Mouse (Mus musculus) kidney, postnatal 0 days (tissue): ENCODE data around the gene Blm. TPM values are rescaled to one million over a fixed set of nuclear protein-coding genes. Genes with fewer than 3 reads are reported as not detected.

Source experiments
- ATAC-seq: fragments of 200-750 bp; cut with Nextera tagmentation; replicated peaks from 2 replicates; pipeline ENCODE4 v1.8.0; 2017; ENCODE audit warnings: low read depth, moderate number of reproducible peaks, moderate TSS enrichment, moderate library complexity; ENCODE audit not compliant: low FRiP score
- DNase-seq: peaks from one replicate; pipeline ENCODE4 v3.0.0-alpha.2; 2016; ENCODE audit warnings: low spot score
- H3K27ac ChIP-seq: fragments of 300-500 bp; sonication (generic); 2 replicates; pipeline ENCODE4 v1.5.1; 2014; ENCODE audit warnings: mild to moderate bottlenecking
- H3K27me3 ChIP-seq: fragments of 300-500 bp; sonication (generic); 2 replicates; pipeline ENCODE4 v1.6.1; 2014; ENCODE audit warnings: low read length, mixed read lengths; ENCODE audit not compliant: insufficient read depth
- H3K36me3 ChIP-seq: fragments of 300-500 bp; sonication (generic); 2 replicates; pipeline ENCODE4 v1.6.1; 2014; ENCODE audit warnings: low read length, mixed read lengths; ENCODE audit not compliant: insufficient read depth
- H3K4me1 ChIP-seq: fragments of 300-500 bp; sonication (generic); replicated peaks from 2 replicates; pipeline ENCODE4 v1.6.1; 2014; ENCODE audit warnings: antibody characterized with exemption, low read length, mixed read lengths; ENCODE audit not compliant: insufficient read depth
- H3K4me2 ChIP-seq: fragments of 300-500 bp; sonication (generic); 2 replicates; pipeline ENCODE4 v1.6.1; 2014; ENCODE audit warnings: mild to moderate bottlenecking, low read length, moderate library complexity, mixed read lengths
- H3K4me3 ChIP-seq: fragments of 300-500 bp; sonication (generic); replicated peaks from 2 replicates; pipeline ENCODE4 v1.5.1; 2014; ENCODE audit warnings: low read depth, low read length
- H3K9ac ChIP-seq: fragments of 300-500 bp; sonication (generic); 2 replicates; pipeline ENCODE4 v1.6.1; 2014; ENCODE audit warnings: low read depth, low read length
- H3K9me3 ChIP-seq: fragments of 300-500 bp; sonication (generic); replicated peaks from 2 replicates; pipeline ENCODE4 v1.6.1; 2016; ENCODE audit warnings: low read length, inconsistent platforms, mixed read lengths
- CTCF ChIP-seq: IDR thresholded peaks from 2 replicates; pipeline ENCODE4 v1.5.1; 2016; ENCODE audit warnings: antibody characterized with exemption, low read depth, mild to moderate bottlenecking, moderate library complexity
- WGBS: fragments of 180-500 bp; shearing (Covaris S2); extraction: QIAGEN DNeasy Blood & Tissue Kit; methylation state at CpG from one replicate; pipeline ENCODE4 v1.1.7; 2014; 5-methylcytosine and 5-hydroxymethylcytosine counted together
- polyA plus RNA-seq: library from polyadenylated mRNA; unstranded; fragments of >200 nt; fragmentation: Nextera tagmentation; extraction: Ambion mirVana; gene quantifications from 2 replicates; pipeline ENCODE4 v1.2.1, GENCODE M21; 2015

The Blm gene
- polyA plus RNA-seq, 1 experiment from 2014 or later: 6.7 TPM

DNA sequence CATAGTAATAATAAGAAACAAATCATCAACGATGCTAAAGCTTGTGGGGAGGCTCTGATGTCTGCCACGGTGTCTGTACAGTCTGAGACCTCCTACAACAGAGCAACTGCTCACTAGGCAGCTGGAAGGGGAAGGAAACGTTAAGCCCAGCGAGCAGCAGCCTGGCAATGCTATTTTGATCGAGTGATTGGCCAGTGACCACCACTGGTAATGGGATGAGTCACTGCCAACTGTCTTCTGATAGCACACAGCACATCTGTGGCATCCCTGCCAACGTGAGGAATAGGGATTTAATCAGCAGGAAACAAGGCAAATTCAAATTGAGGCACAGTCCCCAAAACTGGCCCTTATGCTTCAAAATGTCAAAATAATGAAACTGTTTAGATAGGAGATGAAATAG is 39.7 kb downstream of the Blm start:
- Histone ChIP-seq H3K4me2 (no peak overlapping the region), H3K27ac (no peak overlapping the region), H3K9me3 (no peaks in the 10 kb centered on the region), H3K9ac (no peak overlapping the region), H3K4me1 (no peaks in the 10 kb centered on the region), H3K27me3 (no peaks in the 10 kb centered on the region), H3K36me3 (peaks cover 12% of the 10 kb centered on the region; the same call in 1 of the 2 replicates), H3K4me3 (no peak overlapping the region)
- DNase-seq (no peak), ATAC-seq (no peak)
- no peak for TF ChIP-seq CTCF
- WGBS: 76% methylated on average over 6 of the region's 6 CpGs

DNA sequence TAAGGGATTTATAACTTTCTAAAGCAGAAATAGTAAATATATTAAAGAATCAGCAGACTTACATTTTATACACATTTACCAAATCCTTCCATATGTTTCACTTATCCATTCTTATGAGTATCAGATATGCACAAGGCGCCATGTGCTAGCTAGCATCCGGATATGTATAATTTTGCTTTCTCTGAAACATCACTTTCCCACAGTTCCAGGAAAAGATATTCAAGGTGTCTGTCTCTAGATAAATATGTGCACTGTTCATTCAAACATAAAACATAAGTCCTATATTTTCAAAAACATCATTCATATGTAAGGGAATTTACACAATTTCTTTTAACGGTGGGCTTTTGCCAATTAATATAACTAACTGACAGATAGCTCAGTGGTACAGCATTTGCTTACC is 42.9 kb downstream of the Blm start:
- no peak overlapping the region for H3K4me2 ChIP-seq
- no peak overlapping the region for H3K4me3 ChIP-seq
- no peaks in the 10 kb centered on the region for H3K27me3 ChIP-seq
- ATAC-seq (no peak), DNase-seq (no peak)
- TF ChIP-seq CTCF: no peak
- no peak overlapping the region for H3K9ac ChIP-seq
- H3K9me3 ChIP-seq: no peaks in the 10 kb centered on the region
- peaks cover 16% of the 10 kb centered on the region for H3K36me3 ChIP-seq
- no peaks in the 10 kb centered on the region for H3K4me1 ChIP-seq
- 90% methylated on average over 3 of the region's 3 CpGs for WGBS
- no peak overlapping the region for H3K27ac ChIP-seq

DNA sequence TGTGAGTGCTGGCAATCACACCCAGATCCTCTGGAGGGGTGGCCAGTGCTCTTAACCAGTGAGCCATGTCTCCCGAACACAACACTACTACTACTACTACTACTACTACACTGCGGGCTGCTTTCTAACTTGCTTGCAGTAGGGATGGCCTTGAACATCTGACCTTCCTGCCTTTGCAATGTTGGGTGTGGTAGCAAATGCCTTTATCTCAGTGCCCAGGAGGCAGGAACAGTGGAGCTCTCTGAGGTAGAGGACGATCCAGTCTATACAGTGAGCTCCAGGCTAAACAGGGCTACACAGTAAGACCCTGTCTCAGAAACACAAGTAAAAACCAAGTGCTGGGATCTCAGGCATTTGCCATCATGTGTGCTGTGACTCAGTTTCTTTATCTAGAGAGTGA is 43.8 kb downstream of the Blm start:
- H3K36me3 ChIP-seq: peaks cover 16% of the 10 kb centered on the region

DNA sequence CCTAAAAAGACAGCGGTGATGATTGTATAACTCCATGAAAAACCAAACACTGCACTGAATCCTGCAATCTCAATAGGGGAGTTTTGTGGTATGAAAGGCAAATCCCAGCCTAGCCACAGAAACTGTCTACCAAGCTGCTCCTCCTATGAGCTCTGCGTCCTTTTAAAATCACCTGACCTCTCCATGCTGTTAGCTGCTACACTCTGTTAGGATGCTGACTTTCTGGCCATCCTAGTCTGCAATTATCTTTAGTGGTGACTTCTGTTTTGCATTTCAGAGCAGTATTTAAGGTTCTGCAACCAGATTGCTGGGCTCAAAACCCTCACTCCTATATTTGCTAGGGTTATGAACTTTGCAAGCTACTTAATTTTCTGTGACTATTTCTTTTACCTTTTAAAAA is 44.6 kb downstream of the Blm start:
- Histone ChIP-seq H3K4me2 (no peak overlapping the region), H3K27me3 (no peaks in the 10 kb centered on the region), H3K9ac (no peak overlapping the region), H3K4me3 (no peak overlapping the region), H3K4me1 (no peaks in the 10 kb centered on the region), H3K9me3 (no peaks in the 10 kb centered on the region), H3K36me3 (peaks cover 13% of the 10 kb centered on the region), H3K27ac (no peak overlapping the region)
- no peak for ATAC-seq
- WGBS: 94% methylated on average over 2 of the region's 2 CpGs
- no peak for TF ChIP-seq CTCF
- no peak for DNase-seq

More for the DNA sequence above, 43.8 kb downstream of the Blm start:
- no peak for DNase-seq
- no peak for ATAC-seq
- no peaks in the 10 kb centered on the region for H3K9me3 ChIP-seq
- TF ChIP-seq CTCF: no peak
- H3K27me3 ChIP-seq: no peaks in the 10 kb centered on the region
- no peak overlapping the region for H3K27ac ChIP-seq
- WGBS: 92% methylated on average over 3 of the region's 3 CpGs
- H3K4me3 ChIP-seq: no peak overlapping the region
- H3K9ac ChIP-seq: no peak overlapping the region
- no peak overlapping the region for H3K4me2 ChIP-seq
- no peaks in the 10 kb centered on the region for H3K4me1 ChIP-seq

DNA sequence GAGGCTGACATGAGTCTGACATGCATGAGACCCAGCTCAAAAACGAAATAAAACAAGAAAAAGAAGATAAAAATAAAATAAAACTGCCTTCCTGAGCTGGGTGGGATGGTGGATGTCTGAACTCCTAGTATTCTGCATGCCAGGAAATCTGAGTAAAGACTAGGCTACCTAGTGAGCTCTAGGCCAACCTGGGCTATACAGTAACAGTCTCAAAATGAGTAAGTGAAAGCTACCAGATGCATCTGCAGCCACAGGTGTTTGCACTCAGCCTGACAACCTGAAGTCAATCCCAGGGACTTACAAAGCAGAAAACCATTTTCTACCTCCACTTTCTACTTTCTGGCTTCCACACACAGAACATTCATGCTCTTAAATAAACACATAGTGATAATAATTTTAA is 45.5 kb downstream of the Blm start:
- 64% methylated on average over 1 of the region's 1 CpGs for WGBS
- DNase-seq: no peak
- TF ChIP-seq CTCF: no peak

DNA sequence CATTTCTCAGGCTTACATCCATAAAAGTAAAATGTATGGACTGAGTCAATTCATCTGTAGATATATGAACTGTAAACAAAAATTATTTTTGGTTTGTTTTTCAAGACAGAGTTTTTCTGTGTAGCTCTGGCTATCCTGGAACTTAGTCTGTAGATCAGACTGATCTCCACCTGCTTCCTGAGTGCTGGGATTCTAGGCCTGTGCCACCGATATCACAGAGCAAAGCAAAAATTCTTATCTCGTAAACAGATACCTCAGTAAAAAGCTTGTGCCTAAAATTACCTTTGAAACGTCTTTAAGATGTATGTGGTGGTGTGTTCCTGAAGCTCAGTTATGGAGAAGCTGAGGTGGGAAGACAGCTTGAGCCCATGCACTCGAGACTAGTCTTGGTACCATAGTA is 47.7 kb downstream of the Blm start:
- Histone ChIP-seq H3K4me2 (no peak overlapping the region), H3K36me3 (peaks cover 4% of the 10 kb centered on the region; the same call in 1 of the 2 replicates), H3K9ac (no peak overlapping the region), H3K4me3 (no peak overlapping the region), H3K27ac (no peak overlapping the region), H3K4me1 (no peaks in the 10 kb centered on the region), H3K9me3 (no peaks in the 10 kb centered on the region), H3K27me3 (no peaks in the 10 kb centered on the region)
- ATAC-seq (no peak), DNase-seq (no peak)
- TF ChIP-seq CTCF: no peak
- 87% methylated on average over 4 of the region's 4 CpGs for WGBS

More for the DNA sequence above, 45.5 kb downstream of the Blm start:
- H3K36me3 ChIP-seq: peaks cover 13% of the 10 kb centered on the region
- H3K4me3 ChIP-seq: no peak overlapping the region
- H3K9me3 ChIP-seq: no peaks in the 10 kb centered on the region
- no peak overlapping the region for H3K27ac ChIP-seq
- ATAC-seq: no peak
- H3K9ac ChIP-seq: no peak overlapping the region
- no peak overlapping the region for H3K4me2 ChIP-seq
- no peaks in the 10 kb centered on the region for H3K27me3 ChIP-seq
- H3K4me1 ChIP-seq: no peaks in the 10 kb centered on the region

DNA sequence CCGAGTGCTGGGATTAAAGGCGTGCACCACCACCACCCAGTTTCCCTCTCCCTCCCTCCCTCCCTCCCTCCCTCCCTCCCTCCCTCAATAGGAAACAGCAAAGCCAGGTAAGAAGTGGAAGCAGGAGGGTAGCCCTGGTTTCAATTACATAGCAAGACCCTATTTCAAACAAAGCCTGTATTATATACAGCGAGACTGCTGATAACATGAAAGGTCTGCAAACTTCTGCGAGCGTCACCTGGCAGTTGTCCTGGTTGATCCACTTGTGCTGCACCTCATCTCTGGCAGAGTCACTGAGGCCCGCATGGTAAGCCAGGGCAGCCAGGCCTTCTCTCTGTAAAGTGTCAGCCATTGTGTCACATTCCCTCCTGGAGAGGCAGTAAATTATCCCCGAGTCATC is 54.8 kb downstream of the Blm start:
- 60% methylated on average over 7 of the region's 7 CpGs for WGBS
- no peak for ATAC-seq
- no peak overlapping the region for H3K27ac ChIP-seq
- DNase-seq: no peak
- TF ChIP-seq CTCF: no peak
- H3K4me2 ChIP-seq: no peak overlapping the region
- H3K4me3 ChIP-seq: no peak overlapping the region
- no peaks in the 10 kb centered on the region for H3K36me3 ChIP-seq
- no peak overlapping the region for H3K9ac ChIP-seq
- no peaks in the 10 kb centered on the region for H3K4me1 ChIP-seq
- H3K9me3 ChIP-seq: no peaks in the 10 kb centered on the region
- H3K27me3 ChIP-seq: no peaks in the 10 kb centered on the region
